Mouse (Mus musculus) adrenal gland, postnatal 36 days (tissue): ENCODE measurements at regions not wholly inside any gene's neighbourhood (a gene's known extent, or its start where the extent isn't known, plus 50 kb on each side); places are given as distances from the start of the nearest gene placed in this dataset.
"Not testable (repeated sequence)": the region's sequence is repeated elsewhere in the genome, so short reads cannot be mapped to it uniquely, and the experiment has no call there.

Experiments used
- DNase-seq, 2 experiments: peaks; one replicate each; pipeline ENCODE4 v3.0.0; 2021; ENCODE audit warnings: mixed read lengths in 1 of 2

DNA sequence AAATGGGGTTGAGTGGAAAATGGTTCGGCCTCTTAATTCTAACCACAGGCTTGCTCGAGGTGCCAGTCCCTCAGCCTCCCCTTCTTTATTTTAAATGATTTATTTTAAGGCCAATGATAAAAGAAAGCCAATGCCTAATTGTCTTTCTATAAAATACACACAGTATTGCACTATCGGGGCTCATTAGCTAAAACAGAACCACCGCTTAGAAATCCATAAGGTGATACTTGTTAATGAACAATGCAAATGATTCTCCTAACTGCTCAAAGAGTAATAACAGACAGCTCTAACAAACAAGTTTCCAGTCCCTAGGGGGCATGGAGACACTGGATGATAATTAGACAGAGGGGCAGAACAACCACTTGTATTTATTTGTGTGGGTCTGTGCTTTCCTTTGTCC lies 58.8 kb downstream of the Emx2 start:
- DNase-seq: no peak

DNA sequence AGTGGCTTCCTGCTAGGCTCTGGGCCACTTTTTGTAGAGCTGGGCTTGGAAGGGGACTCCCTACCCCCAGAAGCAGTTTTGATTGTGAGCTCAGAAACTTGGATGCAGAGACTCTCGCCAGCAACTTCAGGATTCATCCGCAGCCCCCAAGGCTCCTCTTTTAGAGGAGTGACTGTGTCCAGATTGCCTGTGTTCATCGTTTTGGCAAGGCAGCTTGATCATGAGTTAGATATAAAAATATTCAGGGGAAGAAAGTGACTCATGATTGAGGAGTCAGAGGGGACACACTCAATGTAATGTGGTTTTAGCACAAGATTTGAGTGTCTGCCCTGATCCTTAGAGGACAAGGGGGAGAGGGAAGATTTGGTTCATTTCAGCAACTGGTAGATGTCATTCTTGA lies 61.0 kb downstream of the Emx2 start:
- DNase-seq: no peak

DNA sequence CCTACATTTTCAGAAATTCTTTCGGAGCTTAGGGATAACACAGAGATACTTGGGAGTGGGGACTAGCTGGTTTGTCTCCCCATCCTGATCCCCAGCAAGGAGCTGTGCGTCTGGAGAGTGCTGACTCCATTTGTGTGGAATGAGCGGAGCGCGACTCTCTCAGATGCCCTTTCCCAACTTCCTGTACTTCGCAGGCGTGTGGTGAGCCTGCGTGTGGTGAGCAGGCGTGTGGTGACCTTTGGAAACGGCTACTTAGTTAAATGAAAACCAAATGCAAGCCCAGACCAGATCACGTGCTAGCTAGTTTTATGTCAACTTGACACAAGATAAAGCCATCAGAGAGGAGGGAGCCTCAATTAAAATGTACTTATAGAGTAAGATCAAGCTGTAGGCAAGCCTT lies 64.0 kb downstream of the Emx2 start:
- no peak for DNase-seq

DNA sequence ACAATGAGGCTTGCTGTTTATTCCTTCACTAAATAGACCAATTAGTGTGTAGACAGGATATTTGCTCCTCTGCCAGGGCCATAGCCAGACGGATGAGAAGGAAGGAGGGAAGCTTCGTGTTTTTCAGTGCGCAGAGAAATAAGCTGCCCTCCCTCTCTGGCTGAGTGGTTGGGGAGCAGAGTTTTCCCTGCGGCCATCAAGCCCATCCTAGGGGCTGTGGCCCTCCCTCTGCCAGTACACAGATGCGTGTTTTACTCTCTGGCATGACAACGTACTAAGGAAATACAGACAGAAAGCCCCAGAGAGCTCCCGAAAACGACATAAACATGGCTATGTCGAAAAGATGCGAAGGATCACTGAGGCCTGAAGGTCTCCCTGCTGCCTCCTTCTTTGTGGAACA lies 65.2 kb downstream of the Emx2 start:
- DNase-seq: no peak

DNA sequence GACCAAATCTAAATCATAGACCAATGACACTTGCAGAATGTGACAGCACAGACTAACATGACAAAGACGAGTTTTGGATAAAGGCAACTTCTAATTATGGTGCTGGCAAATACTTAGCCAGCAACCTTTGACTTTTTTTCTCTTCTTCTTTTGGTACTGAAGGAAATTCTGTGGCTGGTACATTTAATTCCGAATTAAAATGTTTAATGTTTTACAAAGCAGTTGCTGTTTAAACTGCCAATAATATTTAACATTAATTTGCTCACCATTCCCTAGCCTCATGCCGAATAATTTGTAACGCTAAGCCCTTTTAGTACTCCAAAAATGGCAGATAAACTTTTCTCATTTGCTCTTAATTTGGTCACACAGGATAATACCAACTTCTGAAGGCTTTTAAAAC lies 105.9 kb downstream of the Emx2 start:
- no peak for DNase-seq

DNA sequence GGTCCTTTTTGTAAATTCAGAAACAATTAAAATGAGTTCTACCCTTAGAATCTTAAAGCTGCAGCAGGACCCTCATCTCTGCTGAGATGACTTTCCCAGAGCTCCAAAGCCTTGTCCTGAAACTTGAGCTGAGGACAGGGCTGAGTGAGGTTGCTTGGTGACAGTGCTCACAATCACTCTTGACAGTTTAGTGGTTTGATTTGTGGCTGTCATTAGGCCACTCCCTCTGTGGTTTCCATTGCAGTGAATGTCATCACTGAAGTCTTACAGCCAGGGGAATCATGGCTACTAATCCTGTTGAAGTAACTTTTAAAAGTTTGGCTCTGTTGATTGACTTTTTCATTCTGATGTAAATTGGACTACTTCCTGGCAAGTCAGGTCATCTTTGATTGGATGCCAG lies 110.7 kb downstream of the Emx2 start:
- no peak for DNase-seq

DNA sequence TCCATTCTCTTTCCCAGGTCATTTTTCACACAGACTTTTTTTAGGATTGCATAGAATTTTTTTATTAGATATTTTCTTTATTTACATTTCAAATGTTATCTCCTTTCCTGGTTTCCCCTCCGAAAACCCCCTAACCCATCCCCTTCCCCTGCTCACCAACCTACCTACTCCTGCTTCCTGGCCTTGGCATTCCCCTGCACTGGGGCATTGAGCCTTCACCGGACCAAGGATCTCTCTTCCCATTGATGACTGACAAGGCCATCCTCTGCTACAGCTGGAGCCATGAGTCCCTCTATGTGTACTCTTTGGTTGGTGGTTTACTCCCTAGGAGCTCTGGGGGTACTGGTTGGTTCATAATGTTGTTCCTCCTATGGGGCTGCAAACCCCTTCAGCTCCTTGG lies 111.4 kb downstream of the Emx2 start:
- DNase-seq: not testable (repeated sequence)

DNA sequence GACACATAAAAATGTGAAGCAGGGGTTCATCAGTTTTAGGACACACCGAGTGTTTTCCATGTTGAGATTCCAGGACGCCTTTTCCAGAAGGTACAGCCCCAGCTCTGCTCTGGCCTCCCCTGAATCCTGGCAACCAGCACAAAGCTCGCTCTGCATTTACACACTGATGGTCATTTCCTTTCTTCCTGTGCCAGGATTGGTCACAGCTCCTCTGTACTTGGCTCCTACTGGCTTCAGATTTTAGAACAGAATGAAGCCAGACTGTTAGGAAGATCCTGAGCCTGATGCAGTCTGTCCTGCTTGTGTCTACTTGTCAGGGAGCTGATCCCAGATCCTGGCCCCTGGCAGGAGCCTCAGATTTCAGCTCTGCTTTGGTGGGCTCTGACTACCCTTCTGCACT lies 116.2 kb downstream of the Emx2 start:
- peak; percentile 4 to 18 for DNase-seq

DNA sequence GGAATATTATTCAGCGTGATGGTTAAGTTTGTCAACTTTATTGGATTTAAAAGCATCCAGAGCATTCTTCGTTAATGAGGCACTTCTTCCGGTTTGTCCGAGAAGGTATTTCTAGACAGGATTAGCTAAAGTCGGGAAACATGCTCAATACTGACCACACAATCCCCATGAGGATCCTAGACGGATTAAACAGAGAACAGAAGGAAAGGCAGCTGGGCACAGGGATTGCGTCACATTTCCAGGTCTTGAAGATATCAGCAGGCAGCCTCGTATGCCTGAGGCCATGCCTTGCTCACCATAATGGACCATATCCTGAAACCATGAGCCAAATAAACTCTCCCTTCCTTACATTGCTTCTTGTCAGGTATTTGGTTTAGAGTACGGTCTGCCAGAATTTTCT lies 119.7 kb downstream of the Emx2 start:
- no peak for DNase-seq

DNA sequence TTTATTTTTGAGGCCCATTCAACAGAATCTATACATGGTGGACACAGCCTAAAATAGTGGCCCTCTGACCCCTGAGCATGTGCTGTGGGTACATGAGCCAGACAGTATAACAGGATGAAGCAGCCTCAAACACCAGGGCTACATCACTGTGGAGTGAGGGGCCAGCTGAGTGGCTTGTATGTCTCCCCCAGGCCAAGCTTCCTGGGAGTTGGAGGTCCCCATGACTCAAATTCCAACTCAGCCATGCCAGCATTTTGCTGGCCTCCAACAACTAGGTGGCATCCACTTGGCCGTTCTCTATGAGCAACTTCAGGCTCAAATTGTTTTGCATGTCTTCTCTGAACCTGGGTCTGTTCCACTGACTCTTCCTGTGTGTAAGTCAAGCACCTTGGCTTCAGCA lies 121.5 kb downstream of the Emx2 start:
- no peak for DNase-seq

DNA sequence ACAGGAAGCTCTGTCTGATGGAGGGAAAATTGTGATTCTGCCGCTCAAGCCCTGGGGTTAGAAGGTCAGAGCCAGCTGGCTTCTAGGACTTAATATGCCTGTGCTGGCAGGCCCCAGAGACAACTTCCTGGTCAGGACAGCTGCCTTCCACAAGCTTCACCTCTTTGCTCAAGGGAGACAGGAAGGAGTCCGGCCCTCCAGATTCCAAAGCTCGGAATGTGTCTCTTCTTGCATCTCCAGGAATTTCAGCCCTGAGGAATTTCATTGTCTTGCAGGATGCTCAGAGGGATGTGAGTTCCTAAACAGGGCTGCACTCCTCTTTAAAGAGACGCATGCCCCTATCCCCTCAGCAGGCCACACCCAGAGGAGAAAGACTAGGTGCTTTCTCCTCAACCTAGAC lies 127.7 kb downstream of the Emx2 start:
- no peak for DNase-seq

DNA sequence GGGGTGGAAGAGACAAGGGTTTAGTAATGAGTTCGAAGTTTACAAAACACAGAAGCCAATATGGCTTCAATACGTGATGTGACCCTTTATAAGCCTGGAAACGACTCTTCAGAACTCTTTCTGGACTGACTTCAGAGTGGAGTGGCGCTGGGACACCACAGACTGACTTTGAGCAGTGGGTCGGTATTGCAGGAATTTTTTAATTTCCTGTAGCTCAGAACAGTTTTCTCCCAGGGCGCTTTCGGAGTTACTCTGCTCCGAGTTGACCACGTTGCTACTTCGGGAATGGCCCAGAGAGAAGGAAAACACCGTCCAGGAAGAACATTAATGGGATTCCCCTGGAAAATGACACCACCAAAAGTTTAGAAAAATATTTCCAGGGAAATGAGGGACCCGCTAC lies 129.1 kb downstream of the Emx2 start:
- DNase-seq: no peak

DNA sequence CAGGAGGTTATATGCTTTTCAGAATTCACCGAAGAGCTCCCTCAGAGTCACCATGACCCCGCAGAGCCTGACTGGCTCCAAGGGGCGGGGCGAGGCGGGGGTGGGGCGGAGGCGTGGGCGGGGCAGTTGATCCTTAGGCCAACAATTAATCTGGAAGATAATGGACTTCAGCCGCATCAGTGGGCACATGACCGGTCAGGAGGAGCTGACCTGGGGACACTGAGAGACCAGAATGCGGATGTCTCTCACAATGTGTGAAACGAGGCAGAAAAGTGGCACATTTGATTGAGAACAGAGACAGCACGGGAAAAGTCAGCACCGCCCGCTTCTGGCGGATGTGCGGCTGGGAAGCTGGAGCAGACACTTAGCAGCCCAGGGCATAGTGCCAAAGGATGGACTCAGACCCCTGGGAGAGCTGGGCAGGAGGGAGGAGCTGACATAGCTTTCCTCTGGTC lies 129.9 kb downstream of the Emx2 start:
- peak; percentile 22 to 47 for DNase-seq

DNA sequence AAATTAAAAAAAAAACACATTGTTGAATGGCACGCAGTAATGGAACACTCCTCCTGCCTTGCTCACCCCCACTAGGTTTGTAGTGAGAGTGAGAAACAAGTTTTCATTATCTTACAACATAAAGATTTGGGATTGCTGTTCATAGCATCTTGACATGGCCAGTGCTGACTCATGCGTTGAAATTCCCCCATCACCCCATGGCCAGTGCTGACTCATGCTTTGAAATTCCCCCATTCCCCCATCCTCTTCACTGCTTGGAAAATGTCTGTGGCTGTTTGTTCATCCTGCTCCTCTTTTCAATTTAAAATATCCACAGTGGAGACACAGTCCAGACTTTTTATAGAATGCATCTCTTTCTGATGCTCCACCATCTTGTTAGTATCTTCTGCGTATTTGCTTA lies 131.8 kb downstream of the Emx2 start:
- peak; percentile 36 to 37 for DNase-seq

DNA sequence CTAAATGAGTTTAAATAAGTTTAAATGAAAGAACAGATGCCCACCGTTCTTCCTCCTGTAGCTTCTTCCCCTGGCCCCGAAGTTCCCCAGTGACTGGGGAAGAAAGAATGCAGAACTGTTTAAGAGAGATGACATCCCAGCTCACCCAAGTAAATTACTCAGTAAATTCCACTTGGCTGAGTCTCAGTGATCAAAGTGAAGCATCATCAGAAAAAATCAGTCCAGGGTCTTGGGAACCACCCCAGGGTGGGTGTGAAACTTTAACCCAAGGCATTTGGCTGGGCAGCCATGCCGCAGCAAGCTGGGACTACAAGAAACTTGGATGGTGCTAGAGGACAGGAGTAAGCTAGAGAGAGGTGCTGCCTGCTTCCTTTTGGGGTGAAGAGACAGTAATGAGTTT lies 133.9 kb downstream of the Emx2 start:
- no peak for DNase-seq

DNA sequence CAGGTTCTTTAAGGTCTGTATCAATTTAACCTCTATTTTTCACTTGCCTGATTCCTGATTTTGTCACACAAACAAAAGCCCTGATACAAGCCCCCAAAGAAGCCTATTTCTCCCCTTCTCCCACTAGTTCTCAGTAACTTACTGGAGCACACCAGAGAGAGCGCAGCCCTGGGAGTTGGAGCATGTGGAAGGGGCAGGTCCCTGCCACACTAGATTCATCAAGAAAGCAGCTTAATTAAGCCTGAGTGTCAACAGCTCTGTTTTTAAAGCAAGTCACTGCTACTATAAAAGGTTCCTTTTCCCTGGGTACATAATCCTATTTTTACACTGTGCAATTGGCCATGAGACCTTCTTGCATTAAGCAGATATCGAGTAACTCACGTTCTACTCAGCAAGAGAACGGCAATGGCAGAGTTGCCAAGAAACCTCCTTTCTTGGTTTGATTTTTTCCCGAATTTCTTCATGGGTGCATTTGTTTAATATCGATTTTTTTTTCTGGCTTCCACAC lies 166.2 kb downstream of the Emx2 start:
- DNase-seq: no peak

DNA sequence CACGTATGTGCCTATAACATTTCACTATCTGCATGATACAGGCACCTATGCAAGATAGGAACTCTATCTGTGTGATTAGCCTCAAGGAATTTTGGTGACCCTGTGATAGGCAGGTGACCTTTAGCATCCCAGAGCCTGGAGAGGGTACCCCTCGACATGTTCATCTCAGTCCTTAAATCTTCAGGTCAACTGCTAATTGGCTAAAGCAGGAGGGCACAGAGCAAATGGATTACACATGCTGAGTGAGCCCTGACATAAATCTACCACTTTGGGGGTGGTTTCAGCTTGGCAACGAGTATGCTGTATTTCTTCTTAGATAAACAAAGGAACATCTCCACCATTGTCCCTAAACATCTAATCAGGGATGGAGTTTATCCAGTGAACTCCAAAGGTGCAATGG lies 169.5 kb downstream of the Emx2 start:
- no peak for DNase-seq

DNA sequence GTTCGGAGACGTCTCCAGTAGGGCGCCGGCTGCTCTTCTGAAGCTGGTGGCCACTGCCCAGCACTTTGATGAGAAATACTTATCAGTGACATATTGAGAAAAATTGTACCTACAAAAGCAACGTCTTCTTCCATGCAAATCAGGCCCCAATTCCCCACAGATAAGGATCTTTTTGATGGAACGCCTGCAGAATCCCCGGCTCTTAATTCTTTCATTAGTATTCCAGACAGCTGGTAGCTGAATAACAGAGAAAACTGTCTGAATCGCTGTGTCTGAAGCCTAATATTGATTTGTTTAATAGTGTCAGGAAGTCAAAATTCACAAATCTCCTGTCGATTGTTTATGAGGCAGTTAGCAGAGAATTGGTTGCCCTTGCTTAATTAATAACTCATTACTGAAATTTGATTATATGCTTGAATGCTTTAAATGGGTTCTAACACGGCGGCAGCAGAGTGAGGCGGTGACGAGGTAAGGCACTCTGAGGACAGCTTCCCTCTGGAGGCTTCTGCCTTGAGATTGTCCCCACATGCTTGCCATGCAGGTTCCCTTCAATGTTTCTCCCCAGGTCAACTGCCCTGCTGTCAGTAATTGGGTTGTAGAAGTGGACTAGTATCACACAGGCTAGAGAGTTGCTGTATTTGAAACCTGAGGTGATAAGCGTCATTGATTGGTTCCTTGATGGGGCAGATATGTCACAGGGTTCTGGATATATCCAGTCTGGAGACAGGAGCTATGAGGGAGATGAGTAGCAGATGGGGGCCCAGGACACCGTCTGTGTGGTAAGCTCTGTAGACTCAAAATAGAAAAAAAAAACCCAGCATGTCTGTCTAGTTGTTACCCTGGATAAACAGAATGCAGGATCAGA lies 170.4 kb downstream of the Emx2 start:
- DNase-seq: no peak

DNA sequence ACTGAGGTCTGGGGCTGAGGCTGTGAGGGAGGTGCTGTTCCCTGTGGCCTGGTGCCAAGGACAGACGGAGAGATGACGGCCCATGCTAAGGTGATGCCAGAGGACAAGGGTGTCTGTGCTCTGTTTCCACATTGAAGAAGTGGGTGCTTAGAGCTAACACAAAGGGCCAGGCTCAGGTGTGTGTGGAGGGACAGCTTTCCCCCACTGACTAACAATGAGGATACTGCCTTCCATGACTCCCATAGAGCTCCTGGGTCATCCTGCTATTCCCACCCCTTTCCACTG lies 170.9 kb downstream of the Emx2 start:
- peak; percentile 5 to 12 for DNase-seq

DNA sequence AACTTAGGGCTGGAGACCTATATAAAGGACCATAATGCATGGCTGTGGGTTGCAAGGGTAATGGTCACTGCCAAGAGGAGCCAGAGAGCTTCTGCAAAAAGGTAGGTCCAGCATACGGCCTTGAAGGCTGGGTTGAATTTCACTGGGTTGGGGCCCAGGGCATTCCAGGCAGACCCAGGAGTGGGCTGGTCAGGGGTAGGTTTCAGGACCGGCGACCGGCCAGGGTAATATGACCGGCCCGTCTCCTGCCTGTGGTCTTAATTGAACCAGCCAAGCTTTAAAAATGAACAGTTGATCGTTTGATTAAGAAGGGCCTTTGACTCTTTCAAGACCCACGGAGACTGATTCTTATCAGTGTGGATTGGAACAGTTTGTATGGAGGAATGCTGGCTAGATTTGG lies 171.9 kb downstream of the Emx2 start:
- DNase-seq: no peak

DNA sequence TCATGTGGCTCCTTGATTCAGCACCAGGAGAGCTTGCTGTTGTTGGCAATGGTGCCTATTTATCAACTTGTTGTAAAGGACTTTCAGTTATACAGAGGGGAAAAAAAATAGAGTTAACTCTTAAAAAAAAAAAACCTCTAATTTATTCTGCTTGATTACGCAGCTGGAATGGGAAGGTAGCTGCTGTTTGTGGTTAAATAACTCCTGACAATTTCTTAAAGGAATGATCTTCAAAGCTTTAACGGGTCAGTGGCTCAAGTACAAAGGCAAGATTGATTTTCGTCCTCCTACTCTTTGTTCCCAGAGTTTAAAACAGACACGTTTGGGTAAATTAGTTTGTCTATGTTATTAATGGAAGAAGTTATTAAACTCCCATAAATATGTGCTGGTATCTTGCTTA lies 172.5 kb downstream of the Emx2 start:
- no peak for DNase-seq

DNA sequence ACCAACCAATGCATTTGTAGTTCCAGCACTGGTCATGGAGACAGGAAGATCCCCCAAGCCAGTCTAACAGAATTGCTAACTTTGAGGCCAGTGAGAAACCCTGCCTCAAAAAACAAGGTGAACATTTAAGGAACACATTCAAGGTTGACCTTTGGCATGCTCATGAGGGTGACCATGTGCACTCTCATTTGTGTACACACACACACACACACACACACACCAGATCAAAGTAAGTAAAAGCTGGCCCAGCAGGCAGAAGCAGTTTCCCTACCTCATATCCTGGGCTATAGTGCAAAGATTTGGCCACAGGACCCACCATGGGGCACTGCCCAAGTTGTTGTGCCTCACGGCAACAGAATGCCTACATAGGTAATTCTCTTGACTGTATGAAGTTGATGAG lies 173.4 kb downstream of the Emx2 start:
- DNase-seq: no peak

DNA sequence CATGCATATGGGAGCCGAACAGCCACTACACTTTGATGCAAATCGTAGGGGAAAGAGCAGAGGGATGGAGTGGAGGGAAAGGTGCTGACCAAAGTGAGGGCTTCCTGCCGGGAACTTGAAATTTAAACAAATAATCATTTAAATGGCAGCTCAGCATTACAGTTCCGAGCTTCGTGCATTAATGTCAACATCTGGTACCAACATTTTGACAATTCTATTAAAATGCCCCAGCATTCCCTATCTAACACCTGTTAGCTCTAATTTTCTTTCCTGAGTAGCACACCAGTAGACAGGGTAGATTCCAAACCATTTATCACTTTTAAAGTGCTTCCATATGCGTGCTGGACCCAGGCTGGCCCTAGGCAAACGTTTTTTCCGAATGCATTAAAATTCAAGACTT lies 178.1 kb downstream of the Emx2 start:
- no peak for DNase-seq

DNA sequence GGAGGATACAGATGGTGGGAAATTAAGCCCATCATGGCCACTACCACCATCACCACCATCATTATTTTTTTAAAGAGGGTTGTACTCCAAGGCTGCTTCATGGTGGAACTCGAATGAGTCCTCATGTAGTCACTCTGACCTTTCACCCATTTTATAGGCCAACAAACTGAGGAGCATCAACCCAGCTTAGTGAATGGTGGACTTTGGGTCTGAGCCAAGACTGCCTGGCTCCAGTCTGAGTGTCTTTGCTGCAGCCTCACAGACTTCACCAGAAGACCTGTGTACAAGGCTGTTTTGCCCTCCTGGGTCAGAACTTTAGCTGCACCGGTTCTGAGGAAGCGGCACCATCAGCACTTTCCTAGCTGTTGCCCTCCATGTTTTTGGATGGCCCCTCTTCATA lies 184.4 kb downstream of the Emx2 start:
- no peak for DNase-seq

DNA sequence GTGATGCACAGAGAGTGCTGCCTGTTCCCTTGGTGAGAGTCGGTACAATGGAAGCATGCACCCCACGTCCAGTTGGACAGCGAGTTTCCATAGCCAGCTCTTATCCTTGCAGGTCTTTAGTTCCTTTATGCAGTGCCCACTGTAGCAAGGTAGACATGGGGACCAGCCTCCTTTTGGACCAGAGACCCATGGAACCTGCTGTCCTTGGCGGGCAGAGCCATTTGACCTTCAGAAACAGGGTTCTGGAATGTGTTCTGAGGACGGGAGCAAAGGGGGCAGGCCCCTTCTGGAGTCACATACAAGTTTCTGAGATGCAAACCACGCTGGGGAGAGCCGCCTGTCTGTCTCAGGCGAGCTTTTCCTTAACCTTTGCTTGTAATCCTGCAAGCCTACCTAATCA lies 188.1 kb downstream of the Emx2 start:
- DNase-seq: no peak
